Mouse (Mus musculus) ES-E14 (cell line): ENCODE measurements around the gene Yy1.

Experiments used
- CHD2 ChIP-seq: IDR thresholded peaks from 2 replicates; pipeline ENCODE4 v1.6.1; 2014; ENCODE audit warnings: mild to moderate bottlenecking, low read depth, low read length, inconsistent platforms
- HCFC1 ChIP-seq: IDR thresholded peaks from 2 replicates; pipeline ENCODE4 v1.6.1; 2012; ENCODE audit warnings: low read length, inconsistent platforms, borderline replicate concordance; ENCODE audit not compliant: insufficient read depth
- MAFK ChIP-seq: IDR thresholded peaks from 2 replicates; pipeline ENCODE4 v1.6.1; 2014; ENCODE audit warnings: mild to moderate bottlenecking, low read depth, low read length, inconsistent platforms; ENCODE audit not compliant: insufficient read depth
- ZC3H11A ChIP-seq: IDR thresholded peaks from 2 replicates; pipeline ENCODE4 v1.6.1; 2012; ENCODE audit warnings: low read depth, mild to moderate bottlenecking, inconsistent platforms, low read length, borderline replicate concordance
- ZNF384 ChIP-seq: IDR thresholded peaks from 2 replicates; pipeline ENCODE4 v1.6.1; 2012; ENCODE audit warnings: low read depth, low read length, inconsistent platforms

- no peak for TF ChIP-seq ZNF384
- no peak for TF ChIP-seq HCFC1
- no peak for TF ChIP-seq CHD2
- no peak for TF ChIP-seq ZC3H11A
- no peak for TF ChIP-seq MAFK
These were observed 17.5 kb downstream of the Yy1 start for GRCm38 (mm10) chr12:108810309-108810708.
